Mouse (Mus musculus) liver, embryonic 16.5 days (tissue): ENCODE results near the gene Ccr8. TPM values are rescaled to one million over a fixed set of nuclear protein-coding genes. Genes with fewer than 3 reads are reported as not detected.

ENCODE experiments used
- ATAC-seq: fragments of 200-750 bp; cut with Nextera tagmentation; 2 replicates; pipeline ENCODE4 v1.8.0; 2017; ENCODE audit warnings: low read depth, mild to moderate bottlenecking, moderate number of reproducible peaks, moderate library complexity
- H3K27ac ChIP-seq: fragments of 300-500 bp; sonication (generic); 2 replicates; pipeline ENCODE4 v1.5.1; 2014; ENCODE audit warnings: mild to moderate bottlenecking, low read length
- H3K27me3 ChIP-seq: fragments of 300-500 bp; sonication (generic); 2 replicates; pipeline ENCODE4 v1.6.1; 2014; ENCODE audit warnings: low read depth, low read length, mixed read lengths; ENCODE audit not compliant: control insufficient read depth, insufficient read depth
- H3K36me3 ChIP-seq: fragments of 300-500 bp; sonication (generic); 2 replicates; pipeline ENCODE4 v1.6.1; 2014; ENCODE audit warnings: mild to moderate bottlenecking; ENCODE audit not compliant: control insufficient read depth, insufficient read depth
- H3K4me1 ChIP-seq: fragments of 300-500 bp; sonication (generic); 2 replicates; pipeline ENCODE4 v1.6.1; 2014; ENCODE audit warnings: low read depth, low read length, mixed read lengths; ENCODE audit not compliant: control insufficient read depth
- H3K4me2 ChIP-seq: fragments of 300-500 bp; sonication (generic); 2 replicates; pipeline ENCODE4 v1.6.1; 2014; ENCODE audit warnings: low read depth, low read length, mixed read lengths
- H3K4me3 ChIP-seq: fragments of 300-500 bp; sonication (generic); 2 replicates; pipeline ENCODE4 v1.5.1; 2014; ENCODE audit warnings: low read depth, mild to moderate bottlenecking, low read length
- H3K9ac ChIP-seq: fragments of 300-500 bp; sonication (generic); 2 replicates; pipeline ENCODE4 v1.6.1; 2014; ENCODE audit warnings: low read depth, low read length
- H3K9me3 ChIP-seq: fragments of 300-500 bp; sonication (generic); replicated peaks from 2 replicates; pipeline ENCODE4 v1.6.1; 2016; ENCODE audit warnings: low read length; ENCODE audit not compliant: control insufficient read depth
- WGBS: fragments of 180-500 bp; shearing (Covaris S2); extraction: QIAGEN DNeasy Blood & Tissue Kit; methylation state at CpG from one replicate; pipeline ENCODE4 v1.1.7; 2014; ENCODE audit not compliant: insufficient replicate concordance; 5-methylcytosine and 5-hydroxymethylcytosine counted together
- polyA plus RNA-seq: library from polyadenylated mRNA; unstranded; fragments of >200 nt; fragmentation: Nextera tagmentation; extraction: Ambion mirVana; gene quantifications from 2 replicates; pipeline ENCODE4 v1.2.1, GENCODE M21; 2015

Ccr8 gene
- polyA plus RNA-seq, 1 experiment from 2014 or later = not detected

GRCm38 (mm10) chr9:120068047-120068446, 23.9 kb upstream of the Ccr8 start:
- no peak overlapping the region for H3K4me2 ChIP-seq
- no peaks in the 10 kb centered on the region for H3K36me3 ChIP-seq
- no peaks in the 10 kb centered on the region for H3K9me3 ChIP-seq
- no peaks in the 10 kb centered on the region; the same call in 1 of the 2 replicates for H3K4me1 ChIP-seq
- WGBS = 17% methylated on average over 10 of the region's 10 CpGs
- H3K27me3 ChIP-seq = no peaks in the 10 kb centered on the region
- no peak; the same call in 1 of the 2 replicates for ATAC-seq
- no peak overlapping the region for H3K9ac ChIP-seq
- no peak overlapping the region for H3K4me3 ChIP-seq
- H3K27ac ChIP-seq = peak overlapping the region; percentile 46

GRCm38 (mm10) chr9:120069779-120070178, 22.1 kb upstream of the Ccr8 start, which contains the start of gene Cx3cr1:
Gene Cx3cr1 (minus strand): TSS chr9:120069879.
- no peaks in the 10 kb centered on the region for H3K27me3 ChIP-seq
- no peak within 1 kb of the TSS for H3K4me3 ChIP-seq
- H3K36me3 ChIP-seq = no peaks in the 10 kb centered on the region
- no peak for ATAC-seq
- 59% methylated on average over 11 of the region's 11 CpGs for WGBS
- H3K9me3 ChIP-seq = no peaks in the 10 kb centered on the region
- no peak within 1 kb of the TSS for H3K4me2 ChIP-seq
- no peak within 1 kb of the TSS; the same call in 1 of the 2 replicates for H3K27ac ChIP-seq
- H3K9ac ChIP-seq = no peak within 1 kb of the TSS
- H3K4me1 ChIP-seq = no peaks in the 10 kb centered on the region; the same call in 1 of the 2 replicates

GRCm38 (mm10) chr9:120071251-120071650, 20.7 kb upstream of the Ccr8 start:
- H3K27ac ChIP-seq = no peak overlapping the region

GRCm38 (mm10) chr9:120073169-120073568, 18.7 kb upstream of the Ccr8 start:
- no peak overlapping the region for H3K4me2 ChIP-seq
- H3K36me3 ChIP-seq = no peaks in the 10 kb centered on the region
- no peaks in the 10 kb centered on the region; the same call in 1 of the 2 replicates for H3K4me1 ChIP-seq
- peak; percentile 13; the same call in 1 of the 2 replicates for ATAC-seq
- no peak overlapping the region for H3K9ac ChIP-seq
- 4% methylated on average over 3 of the region's 3 CpGs for WGBS
- no peaks in the 10 kb centered on the region for H3K9me3 ChIP-seq
- no peak overlapping the region for H3K27ac ChIP-seq
- no peak overlapping the region for H3K4me3 ChIP-seq
- H3K27me3 ChIP-seq = no peaks in the 10 kb centered on the region

More at GRCm38 (mm10) chr9:120071251-120071650, 20.7 kb upstream of the Ccr8 start:
- no peak for ATAC-seq
- no peaks in the 10 kb centered on the region for H3K27me3 ChIP-seq
- WGBS = 69% methylated on average over 2 of the region's 2 CpGs
- no peak overlapping the region for H3K4me3 ChIP-seq
- no peak overlapping the region for H3K9ac ChIP-seq
- H3K4me1 ChIP-seq = no peaks in the 10 kb centered on the region; the same call in 1 of the 2 replicates
- no peak overlapping the region for H3K4me2 ChIP-seq
- H3K9me3 ChIP-seq = no peaks in the 10 kb centered on the region
- no peaks in the 10 kb centered on the region for H3K36me3 ChIP-seq

- Histone ChIP-seq H3K4me3 (no peak overlapping the region), H3K9me3 (no peaks in the 10 kb centered on the region), H3K4me2 (no peak overlapping the region), H3K36me3 (no peaks in the 10 kb centered on the region), H3K27me3 (no peaks in the 10 kb centered on the region), H3K27ac (no peak overlapping the region), H3K4me1 (no peaks in the 10 kb centered on the region; the same call in 1 of the 2 replicates), H3K9ac (no peak overlapping the region)
- 58% methylated on average over 7 of the region's 7 CpGs for WGBS
- no peak for ATAC-seq
Observed at GRCm38 (mm10) chr9:120074516-120074915, 17.4 kb upstream of the Ccr8 start.

GRCm38 (mm10) chr9:120078241-120078640, 13.7 kb upstream of the Ccr8 start:
- H3K4me3 ChIP-seq = no peak overlapping the region
- H3K9ac ChIP-seq = no peak overlapping the region
- no peaks in the 10 kb centered on the region for H3K4me1 ChIP-seq
- H3K4me2 ChIP-seq = no peak overlapping the region
- H3K27me3 ChIP-seq = no peaks in the 10 kb centered on the region
- 53% methylated on average over 3 of the region's 3 CpGs for WGBS
- H3K9me3 ChIP-seq = no peaks in the 10 kb centered on the region
- ATAC-seq = no peak
- no peak overlapping the region for H3K27ac ChIP-seq
- H3K36me3 ChIP-seq = no peaks in the 10 kb centered on the region

- H3K4me3 ChIP-seq = no peak overlapping the region
- no peak overlapping the region for H3K9ac ChIP-seq
- H3K9me3 ChIP-seq = no peaks in the 10 kb centered on the region
- no peaks in the 10 kb centered on the region for H3K27me3 ChIP-seq
- ATAC-seq = no peak
- H3K36me3 ChIP-seq = no peaks in the 10 kb centered on the region
- H3K4me1 ChIP-seq = no peaks in the 10 kb centered on the region
- H3K4me2 ChIP-seq = no peak overlapping the region
- WGBS = 49% methylated on average over 7 of the region's 7 CpGs
- no peak overlapping the region for H3K27ac ChIP-seq
Observed at GRCm38 (mm10) chr9:120079901-120080300, 12.0 kb upstream of the Ccr8 start.

GRCm38 (mm10) chr9:120080546-120081108, 11.3 kb upstream of the Ccr8 start:
- Histone ChIP-seq H3K9me3 (no peaks in the 10 kb centered on the region), H3K4me3 (no peak overlapping the region), H3K9ac (no peak overlapping the region), H3K27ac (no peak overlapping the region), H3K36me3 (no peaks in the 10 kb centered on the region), H3K27me3 (no peaks in the 10 kb centered on the region), H3K4me2 (no peak overlapping the region), H3K4me1 (no peaks in the 10 kb centered on the region)
- 66% methylated on average over 8 of the region's 8 CpGs for WGBS
- no peak for ATAC-seq

- H3K9ac ChIP-seq = no peak overlapping the region
- no peaks in the 10 kb centered on the region for H3K4me1 ChIP-seq
- ATAC-seq = no peak
- H3K27ac ChIP-seq = no peak overlapping the region
- H3K4me3 ChIP-seq = no peak overlapping the region
- 54% methylated on average over 6 of the region's 6 CpGs for WGBS
- H3K36me3 ChIP-seq = no peaks in the 10 kb centered on the region
- H3K27me3 ChIP-seq = no peaks in the 10 kb centered on the region
- no peak overlapping the region for H3K4me2 ChIP-seq
- no peaks in the 10 kb centered on the region for H3K9me3 ChIP-seq
Observed at GRCm38 (mm10) chr9:120081247-120081646, 10.7 kb upstream of the Ccr8 start.
